Mouse (Mus musculus): Measurements from ENCODE around the gene Ssh2.

GRCm38 (mm10) chr11:77499354-77499753 is 283.3 kb downstream of the Ssh2 start:
- TF ChIP-seq POLR2A (IDR thresholded peaks at IDR 0.05; ENCODE audit: insufficient read depth, low read depth, low read length) = no peak
- no peak for TF ChIP-seq CTCF (IDR thresholded peaks at IDR 0.05; ENCODE audit: insufficient read depth, low read depth, low read length)
